Mouse (Mus musculus) hindbrain, postnatal 0 days (tissue): ENCODE data around the gene Schip1. TPM values are rescaled to one million over a fixed set of nuclear protein-coding genes. Genes with fewer than 3 reads are reported as not detected.

ENCODE experiments used
- ATAC-seq: fragments of 200-750 bp; cut with Nextera tagmentation; 2 replicates; pipeline ENCODE4 v1.8.0; 2017; ENCODE audit warnings: mild to moderate bottlenecking, moderate TSS enrichment, moderate library complexity
- DNase-seq: peaks from one replicate; pipeline ENCODE4 v3.0.0-alpha.2; 2015; ENCODE audit warnings: low spot score
- H3K27ac ChIP-seq: fragments of 300-500 bp; sonication (generic); 2 replicates; pipeline ENCODE4 v1.5.1; 2014; ENCODE audit warnings: mild to moderate bottlenecking
- H3K27me3 ChIP-seq: fragments of 300-500 bp; sonication (generic); 2 replicates; pipeline ENCODE4 v1.6.1; 2014; ENCODE audit warnings: low read length, mixed read lengths; ENCODE audit not compliant: insufficient read depth
- H3K36me3 ChIP-seq: fragments of 300-500 bp; sonication (generic); 2 replicates; pipeline ENCODE4 v1.6.1; 2014; ENCODE audit warnings: low read length, mixed read lengths; ENCODE audit not compliant: insufficient read depth
- H3K4me1 ChIP-seq: fragments of 300-500 bp; sonication (generic); 2 replicates; pipeline ENCODE4 v1.6.1; 2014; ENCODE audit warnings: antibody characterized with exemption, low read length, mixed read lengths; ENCODE audit not compliant: insufficient read depth
- H3K4me2 ChIP-seq: fragments of 300-500 bp; sonication (generic); 2 replicates; pipeline ENCODE4 v1.6.1; 2014; ENCODE audit warnings: low read depth, mild to moderate bottlenecking, low read length, moderate library complexity, mixed read lengths
- H3K4me3 ChIP-seq: fragments of 300-500 bp; sonication (generic); 2 replicates; pipeline ENCODE4 v1.5.1; 2014; ENCODE audit warnings: low read length
- H3K9ac ChIP-seq: fragments of 300-500 bp; sonication (generic); replicated peaks from 2 replicates; pipeline ENCODE4 v1.6.1; 2014; ENCODE audit warnings: mild to moderate bottlenecking, low read length, moderate library complexity, mixed read lengths
- H3K9me3 ChIP-seq: fragments of 300-500 bp; sonication (generic); 2 replicates; pipeline ENCODE4 v1.6.1; 2016; ENCODE audit warnings: low read length, mixed read lengths
- CTCF ChIP-seq: IDR thresholded peaks from 2 replicates; pipeline ENCODE4 v1.5.1; 2016; ENCODE audit warnings: antibody characterized with exemption, control low read depth, low read depth
- WGBS: fragments of 180-500 bp; shearing (Covaris S2); extraction: QIAGEN DNeasy Blood & Tissue Kit; methylation state at CpG from one replicate; pipeline ENCODE4 v1.1.7; 2014; 5-methylcytosine and 5-hydroxymethylcytosine counted together
- polyA plus RNA-seq: library from polyadenylated mRNA; unstranded; fragments of >200 nt; fragmentation: Nextera tagmentation; extraction: Ambion mirVana; gene quantifications from 2 replicates; pipeline ENCODE4 v1.2.1, GENCODE M21; 2015
- total RNA-seq: library from RNA; depleted of rRNA; stranded (reverse); fragments of >200 nt; gene quantifications from 2 replicates; pipeline ENCODE4 v1.2.3, GENCODE M21; 2014

The Schip1 gene
- total and polyA plus RNA-seq, 2 experiments from 2014 or later, result 94.3 to 163 TPM

DNA sequence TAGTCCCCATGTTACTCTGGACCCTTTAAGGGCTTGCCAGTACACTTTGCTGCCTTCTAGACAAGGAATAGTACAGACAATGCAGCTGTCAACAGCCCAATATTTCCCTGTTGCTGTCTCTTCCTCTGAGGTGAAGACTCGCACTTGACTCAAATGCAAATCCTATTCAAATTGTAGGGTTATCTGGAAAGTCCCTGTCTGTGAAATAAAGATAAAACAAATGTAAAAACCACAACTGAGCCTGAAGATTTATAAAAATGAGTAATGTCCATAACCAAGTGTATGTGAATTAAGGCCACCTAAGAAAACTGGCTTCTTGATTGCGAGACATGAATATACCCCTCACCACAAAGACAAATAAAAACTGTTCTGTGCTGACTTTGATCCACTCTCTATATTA lies 175.3 kb downstream of the Schip1 start:
- no peaks in the 10 kb centered on the region for H3K9me3 ChIP-seq
- DNase-seq (no peak), ATAC-seq (no peak)
- H3K9ac ChIP-seq, result no peak overlapping the region
- WGBS, result 83% methylated on average over 2 of the region's 2 CpGs
- no peak overlapping the region for H3K4me3 ChIP-seq
- TF ChIP-seq CTCF, result no peak
- no peaks in the 10 kb centered on the region for H3K27me3 ChIP-seq
- H3K27ac ChIP-seq, result no peak overlapping the region
- no peaks in the 10 kb centered on the region for H3K36me3 ChIP-seq
- H3K4me2 ChIP-seq, result no peak overlapping the region
- no peaks in the 10 kb centered on the region for H3K4me1 ChIP-seq

DNA sequence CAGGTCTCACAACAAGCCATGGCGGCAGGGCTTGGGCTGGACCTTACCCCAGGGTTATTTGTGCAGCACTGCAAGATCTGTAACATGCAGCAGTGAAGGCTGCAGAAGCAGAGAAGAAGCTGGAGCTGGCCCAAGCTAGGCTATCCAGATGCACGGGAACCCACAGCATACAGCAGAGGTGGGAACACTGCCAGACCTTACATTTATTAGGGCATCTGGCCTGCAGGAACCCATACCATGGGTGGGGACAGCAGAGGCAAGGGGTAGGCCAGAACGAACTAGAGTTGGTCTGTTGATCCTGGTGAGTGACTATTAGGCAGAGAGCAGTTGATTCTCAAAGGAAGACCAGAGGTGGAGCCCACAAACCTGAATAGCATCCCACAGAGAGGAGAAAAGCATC lies 178.6 kb downstream of the Schip1 start:
- ATAC-seq, result no peak
- DNase-seq, result no peak
- no peak for TF ChIP-seq CTCF

DNA sequence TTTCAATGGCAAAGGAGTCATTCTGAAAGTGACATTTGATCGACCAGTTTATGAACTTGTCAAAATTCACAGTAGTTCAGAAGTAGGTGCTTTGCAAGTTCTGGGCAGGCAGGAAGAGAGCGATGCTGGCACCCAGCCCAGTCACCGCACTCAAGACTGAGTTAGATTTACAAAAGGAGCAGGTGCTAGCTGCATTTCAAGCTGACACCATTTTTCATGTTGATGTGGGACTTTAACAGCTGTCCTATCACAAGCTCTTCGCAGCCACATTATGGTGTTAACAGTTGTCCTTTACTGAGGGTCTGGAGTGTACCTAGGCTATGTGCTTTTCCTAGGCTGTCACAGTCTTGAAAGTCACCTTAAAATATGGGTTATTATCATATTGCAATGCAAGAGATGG lies 181.6 kb downstream of the Schip1 start:
- no peaks in the 10 kb centered on the region for H3K36me3 ChIP-seq
- H3K4me2 ChIP-seq, result no peak overlapping the region
- no peaks in the 10 kb centered on the region for H3K4me1 ChIP-seq
- 59% methylated on average over 4 of the region's 4 CpGs for WGBS
- no peaks in the 10 kb centered on the region for H3K9me3 ChIP-seq
- no peaks in the 10 kb centered on the region for H3K27me3 ChIP-seq
- H3K27ac ChIP-seq, result no peak overlapping the region
- no peak for DNase-seq
- TF ChIP-seq CTCF, result no peak
- H3K4me3 ChIP-seq, result no peak overlapping the region
- no peak for ATAC-seq
- H3K9ac ChIP-seq, result no peak overlapping the region

More for the DNA sequence above, 178.6 kb downstream of the Schip1 start:
- H3K27ac ChIP-seq, result no peak overlapping the region
- H3K9me3 ChIP-seq, result no peaks in the 10 kb centered on the region
- no peaks in the 10 kb centered on the region for H3K36me3 ChIP-seq
- H3K27me3 ChIP-seq, result no peaks in the 10 kb centered on the region
- 60% methylated on average over 3 of the region's 3 CpGs for WGBS
- H3K4me1 ChIP-seq, result no peaks in the 10 kb centered on the region
- H3K4me3 ChIP-seq, result no peak overlapping the region
- no peak overlapping the region for H3K9ac ChIP-seq
- H3K4me2 ChIP-seq, result no peak overlapping the region

DNA sequence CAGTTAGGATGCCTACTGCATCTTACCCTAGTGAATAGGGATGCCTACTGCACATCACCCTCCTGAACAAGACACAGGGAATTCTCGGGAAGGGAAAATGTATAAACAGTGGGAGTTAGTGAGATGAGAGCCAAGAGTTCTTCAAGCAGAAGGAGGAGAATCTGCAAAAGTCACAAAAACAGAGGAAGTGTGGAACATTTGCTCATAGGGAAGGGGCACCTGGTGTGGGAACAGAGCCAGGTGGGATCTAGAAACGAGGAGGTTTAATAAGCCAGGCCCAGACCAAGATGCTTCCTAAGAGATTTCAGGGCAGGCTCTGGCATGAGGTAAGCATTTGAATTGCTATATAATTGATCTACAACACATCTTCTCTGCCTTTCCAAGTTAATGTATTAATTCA lies 186.0 kb downstream of the Schip1 start:
- WGBS, result 38% methylated on average over 2 of the region's 2 CpGs
- no peaks in the 10 kb centered on the region for H3K27me3 ChIP-seq
- no peak overlapping the region for H3K9ac ChIP-seq
- DNase-seq (no peak), ATAC-seq (no peak)
- no peaks in the 10 kb centered on the region for H3K4me1 ChIP-seq
- no peak overlapping the region for H3K4me2 ChIP-seq
- no peaks in the 10 kb centered on the region for H3K9me3 ChIP-seq
- H3K4me3 ChIP-seq, result no peak overlapping the region
- no peaks in the 10 kb centered on the region for H3K36me3 ChIP-seq
- H3K27ac ChIP-seq, result no peak overlapping the region
- TF ChIP-seq CTCF, result no peak

DNA sequence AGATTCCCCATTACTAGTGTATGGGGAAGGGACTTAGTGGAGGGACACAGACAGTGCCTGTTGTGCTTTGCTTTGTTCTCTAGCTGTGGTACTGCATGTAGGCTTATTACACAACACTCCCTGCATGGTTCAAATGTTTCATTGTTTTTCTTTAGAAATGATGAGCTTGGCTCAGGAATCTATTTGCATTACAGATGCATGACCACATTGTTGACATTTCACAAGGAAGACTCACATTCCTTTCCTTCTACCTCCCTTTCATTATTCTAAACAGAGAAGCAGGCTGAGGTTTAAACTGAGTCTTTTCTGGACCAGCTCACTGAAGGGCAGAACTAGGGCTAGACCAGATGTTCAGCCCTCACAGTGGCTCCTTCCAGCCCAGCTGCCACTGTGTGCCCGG lies 187.7 kb downstream of the Schip1 start:
- Histone ChIP-seq H3K36me3 (no peaks in the 10 kb centered on the region), H3K4me1 (no peaks in the 10 kb centered on the region), H3K9ac (no peak overlapping the region), H3K27me3 (no peaks in the 10 kb centered on the region), H3K9me3 (no peaks in the 10 kb centered on the region), H3K4me3 (no peak overlapping the region), H3K27ac (no peak overlapping the region), H3K4me2 (no peak overlapping the region)
- DNase-seq, result no peak
- no peak for TF ChIP-seq CTCF
- WGBS, result 39% methylated on average over 1 of the region's 1 CpGs
- no peak for ATAC-seq

DNA sequence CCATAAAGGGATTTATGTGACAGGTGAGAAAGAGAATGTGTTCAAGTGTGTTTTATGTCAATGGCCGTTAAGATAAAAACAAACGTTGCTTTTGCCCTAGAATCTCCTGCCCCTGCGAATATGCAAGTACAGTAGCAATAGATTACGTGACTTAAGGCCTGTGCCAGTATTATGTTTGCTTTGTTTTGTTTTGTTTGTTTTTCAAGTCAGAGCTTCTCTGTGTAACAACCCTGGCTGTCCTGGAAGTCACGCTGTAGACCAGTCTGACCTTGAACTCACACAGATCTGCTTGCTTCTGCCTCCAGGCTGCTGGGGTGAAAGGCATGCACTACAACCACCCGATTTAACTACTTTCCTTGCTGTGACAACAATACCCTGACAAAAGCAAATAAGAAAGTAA lies 197.7 kb downstream of the Schip1 start:
- ATAC-seq (no peak), DNase-seq (no peak)
- H3K27ac ChIP-seq, result no peak overlapping the region
- H3K4me2 ChIP-seq, result no peak overlapping the region
- no peaks in the 10 kb centered on the region for H3K4me1 ChIP-seq
- 78% methylated on average over 6 of the region's 6 CpGs for WGBS
- H3K9ac ChIP-seq, result no peak overlapping the region
- no peaks in the 10 kb centered on the region for H3K27me3 ChIP-seq
- TF ChIP-seq CTCF, result no peak
- no peaks in the 10 kb centered on the region for H3K36me3 ChIP-seq
- no peaks in the 10 kb centered on the region for H3K9me3 ChIP-seq
- no peak overlapping the region for H3K4me3 ChIP-seq

DNA sequence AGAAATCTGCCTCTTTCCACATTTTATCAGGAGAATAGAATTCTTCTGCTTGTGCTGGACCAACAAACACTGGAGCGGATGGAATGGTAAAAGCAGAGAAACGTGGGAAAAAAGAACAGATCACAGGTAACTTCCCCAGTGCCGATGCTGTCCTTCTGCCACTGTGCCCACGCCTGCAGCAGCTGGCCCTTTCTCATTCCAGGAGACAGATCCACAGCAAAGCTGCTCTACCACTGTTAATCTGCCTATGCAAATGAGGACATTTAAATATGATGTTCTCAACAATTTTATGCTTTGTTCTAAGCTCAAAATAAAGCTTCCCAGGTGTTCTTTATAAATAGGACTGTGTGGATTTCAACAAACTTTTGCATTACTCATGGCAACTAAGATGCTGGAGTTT lies 203.3 kb downstream of the Schip1 start:
- no peak overlapping the region for H3K4me3 ChIP-seq
- no peak for TF ChIP-seq CTCF
- 78% methylated on average over 4 of the region's 4 CpGs for WGBS
- no peak overlapping the region for H3K27ac ChIP-seq
- DNase-seq, result no peak
- no peak overlapping the region for H3K4me2 ChIP-seq
- H3K4me1 ChIP-seq, result 0 out of 2 replicates have a peak, but pooled peaks cover 3% of the 10 kb centered on the region
- no peak for ATAC-seq
- no peaks in the 10 kb centered on the region for H3K36me3 ChIP-seq
- H3K9ac ChIP-seq, result no peak overlapping the region
- no peaks in the 10 kb centered on the region for H3K9me3 ChIP-seq
- H3K27me3 ChIP-seq, result no peaks in the 10 kb centered on the region
